Mouse (Mus musculus) regulatory T cell (primary cell): ENCODE measurements around the gene Ddx3x.
"Not testable (repeated sequence)": the region's sequence is repeated elsewhere in the genome, so short reads cannot be mapped to it uniquely, and the experiment has no call there.

Experiments used
- in situ Hi-C: fragments of 300-600 bp; cut with MboI, MseI; formaldehyde crosslinking; loops from one replicate; pipeline ENCODE4 v1.15.1; 2025; ENCODE audit warnings: high pct_unique_total_duplicates

Gene Ddx3x

GRCm38 (mm10) chrX:13280037-13280408 lies 747 bp upstream of the Ddx3x start:
- in situ Hi-C loops: loop anchor here (5.0 kb wide), 1 partner anchor 33 kb away; no protein-coding TSS in a partner anchor

GRCm38 (mm10) chrX:13281329-13282088 lies 739 bp downstream of the Ddx3x start:
- in situ Hi-C loops: loop anchor here (5.0 kb wide), 1 partner anchor 34 kb away; no protein-coding TSS in a partner anchor

- in situ Hi-C loops: loop anchor here (5.0 kb wide), 1 partner anchor 35 kb away; no protein-coding TSS in a partner anchor
These were observed 1.5 kb downstream of the Ddx3x start for GRCm38 (mm10) chrX:13282089-13282850.

DNA sequence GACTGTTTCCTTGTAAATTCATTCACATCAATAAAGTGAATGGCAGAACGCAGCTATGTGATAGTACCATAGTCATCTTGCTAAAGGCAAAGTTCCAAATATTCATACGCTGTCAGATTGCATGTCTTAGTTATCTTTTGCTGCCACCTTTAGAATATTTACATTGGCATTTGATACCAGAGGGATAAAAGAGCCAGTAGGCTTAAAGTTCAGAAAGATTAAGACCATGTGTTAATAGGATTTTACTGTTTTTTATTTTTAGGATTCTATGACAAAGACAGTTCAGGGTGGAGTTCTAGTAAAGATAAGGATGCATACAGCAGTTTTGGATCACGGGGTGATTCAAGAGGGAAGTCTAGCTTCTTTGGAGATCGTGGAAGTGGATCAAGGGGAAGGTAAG lies 5.0 kb downstream of the Ddx3x start:
- in situ Hi-C loops: no loop called here

GRCm38 (mm10) chrX:13294505-13295228 lies 13.9 kb downstream of the Ddx3x start:
- in situ Hi-C loops: no loop called here

- in situ Hi-C loops: no loop called here
These were observed 14.4 kb downstream of the Ddx3x start for GRCm38 (mm10) chrX:13295229-13295571.

DNA sequence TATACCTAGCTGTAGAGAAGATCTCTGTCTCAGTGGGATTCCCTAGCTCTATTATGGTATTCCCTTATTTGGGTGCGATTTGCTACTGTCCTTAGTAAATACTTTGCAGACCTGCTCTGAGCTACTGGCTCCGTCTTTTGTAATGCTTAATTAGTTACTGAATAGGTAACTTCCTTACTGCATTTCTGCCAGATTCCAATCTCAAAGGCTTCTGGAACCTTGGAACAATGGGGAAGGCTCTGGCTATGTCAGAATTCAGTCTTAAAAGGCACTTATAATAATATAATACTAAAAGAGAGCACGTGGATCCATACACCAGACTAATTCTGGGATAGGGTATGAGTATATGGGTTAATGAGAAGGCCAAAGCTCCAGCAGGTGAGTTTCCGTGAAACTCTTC lies 15.5 kb downstream of the Ddx3x start:
- in situ Hi-C loops: not testable (repeated sequence)

DNA sequence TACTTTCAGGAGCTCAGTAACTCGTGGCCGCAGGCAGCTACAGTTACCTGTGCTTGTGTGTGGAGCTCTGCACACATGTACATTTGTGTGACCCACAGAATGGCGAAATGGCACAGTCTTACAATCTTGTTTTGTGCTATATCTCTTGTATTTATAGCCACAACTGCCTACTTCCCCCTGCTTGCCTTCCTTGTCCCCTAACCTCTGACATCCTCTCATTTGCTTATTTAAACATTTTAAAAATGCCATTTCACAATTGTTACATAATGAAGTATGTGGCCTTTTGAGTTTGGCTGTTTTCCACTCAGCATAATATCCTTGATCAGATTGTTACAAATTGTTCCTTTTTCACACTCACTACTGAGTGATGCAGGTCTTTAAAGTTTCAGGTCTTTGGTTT lies 25.4 kb downstream of the Ddx3x start:
- in situ Hi-C loops: no loop called here

- in situ Hi-C loops: loop anchor here (5.0 kb wide), 1 partner anchor 91 kb away; no protein-coding TSS in a partner anchor
These were observed 30.6 kb downstream of the Ddx3x start for GRCm38 (mm10) chrX:13311396-13311795.

GRCm38 (mm10) chrX:13329611-13330010 lies 48.8 kb downstream of the Ddx3x start:
- in situ Hi-C loops: no loop called here
